Mouse (Mus musculus) small intestine, adult 2 months (tissue): Measurements from ENCODE around the gene Ltc4s.

ENCODE experiments used
- CTCF ChIP-seq: fragments of 200-500 bp; IDR thresholded peaks from 2 replicates; pipeline ENCODE4 v1.5.1; 2012; ENCODE audit warnings: low read depth, mild to moderate bottlenecking, control low read depth, inconsistent platforms, low read length, moderate library complexity, mixed read lengths; ENCODE audit not compliant: insufficient replicate concordance, insufficient read length; ENCODE audit errors: extremely low read depth
- POLR2A ChIP-seq: fragments of 200-500 bp; IDR thresholded peaks from 2 replicates; pipeline ENCODE4 v1.6.1; 2012; ENCODE audit warnings: low read depth, mild to moderate bottlenecking, control low read depth, inconsistent platforms, low read length, moderate library complexity

- no peak for TF ChIP-seq CTCF
- no peak for TF ChIP-seq POLR2A
These were observed 40.9 kb downstream of the Ltc4s start for GRCm38 (mm10) chr11:50197500-50197899.
